Mouse (Mus musculus) monocyte, adult 5-6 weeks (primary cell): ENCODE data around the gene Kif2c. TPM values are rescaled to one million over a fixed set of nuclear protein-coding genes. Genes with fewer than 3 reads are reported as not detected.
A peak's percentile ranks its signal among the peaks of the same experiment; 100 is the strongest.

Experiments used
- ATAC-seq: fragments of 153-309, 156-312 bp; replicated peaks from 2 replicates; pipeline ENCODE4 v1.8.0; 2017; ENCODE audit warnings: mild to moderate bottlenecking; ENCODE audit not compliant: low TSS enrichment, insufficient number of reproducible peaks, severe bottlenecking, poor library complexity, low FRiP score
- total RNA-seq: library from RNA; stranded (forward); fragments of 200-1000, 200-491, 200-594 nt; gene quantifications from 3 replicates; pipeline ENCODE4 v1.2.3, GENCODE M21; 2017

The Kif2c gene
- total RNA-seq, 1 experiment from 2014 or later: 1.9 TPM

DNA sequence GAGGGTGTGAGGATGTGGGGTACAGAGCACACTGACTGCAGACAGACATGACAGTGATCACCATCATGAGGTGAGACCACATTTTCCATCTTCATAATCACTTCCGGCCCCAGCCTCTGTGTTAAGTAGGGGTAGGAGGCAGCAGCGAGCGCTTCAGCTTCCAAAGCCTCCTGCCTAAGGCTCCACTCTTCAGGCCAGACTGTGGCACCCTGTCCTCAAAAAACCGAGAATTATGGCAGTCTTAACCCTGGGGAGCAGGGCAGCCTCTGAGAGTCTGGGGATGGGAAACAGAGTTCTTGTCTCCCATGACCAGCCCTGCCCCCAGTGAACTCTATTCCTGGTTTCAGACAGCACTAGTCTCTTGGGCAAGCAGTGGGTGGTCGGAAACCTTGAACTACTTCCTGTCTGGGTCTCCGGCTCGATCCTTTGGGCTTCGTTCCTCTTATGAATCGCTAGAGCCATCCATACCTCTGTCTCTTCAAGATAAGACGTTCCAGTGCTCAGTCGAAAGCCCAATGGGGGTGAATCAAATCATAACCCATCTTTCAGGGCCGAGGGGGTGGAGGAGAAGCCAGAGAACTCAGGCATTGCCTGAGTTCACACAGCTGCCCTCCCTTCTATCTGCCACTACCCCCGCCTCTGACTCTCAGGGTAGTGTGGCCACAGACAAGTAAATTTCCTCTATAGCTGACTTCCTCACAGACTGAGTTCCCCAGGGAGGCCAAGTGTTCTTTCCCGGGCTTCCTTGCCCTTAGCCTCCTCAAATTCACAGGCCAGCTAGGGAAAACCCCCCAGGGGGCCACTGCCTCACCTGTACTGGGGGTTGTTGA, 57.7 kb downstream of the Kif2c start:
- peak; percentile 28 for ATAC-seq

DNA sequence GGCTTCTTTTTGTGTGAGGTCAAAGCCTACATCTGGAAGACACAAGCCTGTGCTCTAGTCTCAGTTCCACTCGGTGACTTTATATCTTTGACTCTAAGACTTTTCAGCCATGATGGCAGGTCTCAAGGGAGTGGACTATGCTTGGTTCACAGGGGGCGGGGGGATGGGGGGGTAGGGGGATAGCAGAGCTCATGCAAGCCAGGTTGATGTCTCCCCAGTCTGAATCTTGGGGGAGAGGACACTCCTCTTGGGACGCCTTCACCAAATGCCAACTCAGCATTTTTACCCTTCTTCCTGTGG, 58.3 kb downstream of the Kif2c start:
- ATAC-seq: no peak

GRCm38 (mm10) chr4:117123546-117124217, 58.8 kb downstream of the Kif2c start:
- no peak for ATAC-seq

- no peak for ATAC-seq
These were observed 60.2 kb downstream of the Kif2c start for GRCm38 (mm10) chr4:117122209-117122608.

DNA sequence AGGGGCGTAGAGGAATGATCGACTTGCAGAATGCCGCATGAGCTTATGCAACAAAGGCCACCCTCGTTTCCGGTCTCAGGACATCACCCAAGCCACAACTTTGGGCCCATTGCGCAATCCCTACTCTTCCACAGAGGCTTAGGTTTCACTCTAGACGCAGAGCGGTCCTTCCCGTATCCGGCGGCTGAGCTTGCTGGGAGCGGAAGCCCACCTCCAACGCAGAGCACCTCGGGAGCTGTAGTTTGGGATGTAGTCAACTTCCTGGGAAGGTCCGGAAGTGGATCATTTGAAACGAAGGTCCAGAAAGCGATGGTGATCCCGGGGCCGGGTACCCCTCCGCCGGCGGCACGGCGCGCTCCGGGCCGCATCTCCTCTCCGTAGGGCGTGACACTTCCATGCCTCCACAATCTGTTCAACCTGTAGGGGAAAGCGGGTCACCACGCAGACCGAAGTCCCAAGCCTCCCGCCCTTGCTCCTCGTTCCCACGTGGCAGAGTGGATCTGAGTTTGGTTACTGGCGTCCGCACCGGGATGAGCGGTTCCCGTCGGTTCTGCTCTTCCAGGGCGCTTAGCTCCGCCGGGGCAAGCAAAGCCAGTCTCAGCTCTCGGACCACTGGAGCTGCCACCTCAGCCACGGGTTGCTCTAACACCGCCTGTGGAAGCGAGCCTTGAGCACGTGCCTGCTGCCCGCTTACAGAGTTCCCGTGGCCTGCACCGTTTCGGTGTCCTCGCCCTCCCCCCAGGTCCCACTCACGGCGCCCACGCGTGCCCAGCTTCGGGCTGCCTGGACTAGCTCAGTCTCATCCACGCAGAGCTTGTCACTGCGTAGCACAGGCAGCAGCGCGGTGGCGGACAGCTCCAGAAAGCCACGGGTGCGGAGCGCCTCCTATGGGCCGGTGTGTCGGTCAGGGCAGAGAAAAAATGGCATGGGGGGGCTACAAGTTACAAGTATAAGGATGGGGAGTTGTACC, 61.7 kb downstream of the Kif2c start:
- ATAC-seq: peak; percentile 83

DNA sequence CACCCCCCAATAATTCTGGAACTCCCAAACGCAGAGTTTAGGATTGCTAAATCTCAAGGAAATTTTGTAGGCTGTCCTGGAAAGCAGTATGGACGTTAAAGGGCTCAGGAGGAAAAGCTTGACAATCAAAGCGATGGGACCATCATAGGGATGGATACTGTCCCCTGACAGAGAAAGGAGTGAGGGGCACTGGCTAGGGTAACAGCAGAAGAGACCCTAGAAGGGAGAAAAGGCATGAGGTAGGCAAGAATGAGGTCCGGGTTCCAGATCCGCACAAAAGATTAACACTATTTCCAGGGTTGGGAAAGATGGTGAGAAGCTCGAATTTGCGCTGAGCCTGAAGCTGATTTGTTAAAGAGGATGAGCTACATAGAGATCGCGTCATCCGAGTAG, 62.4 kb downstream of the Kif2c start:
- no peak for ATAC-seq

DNA sequence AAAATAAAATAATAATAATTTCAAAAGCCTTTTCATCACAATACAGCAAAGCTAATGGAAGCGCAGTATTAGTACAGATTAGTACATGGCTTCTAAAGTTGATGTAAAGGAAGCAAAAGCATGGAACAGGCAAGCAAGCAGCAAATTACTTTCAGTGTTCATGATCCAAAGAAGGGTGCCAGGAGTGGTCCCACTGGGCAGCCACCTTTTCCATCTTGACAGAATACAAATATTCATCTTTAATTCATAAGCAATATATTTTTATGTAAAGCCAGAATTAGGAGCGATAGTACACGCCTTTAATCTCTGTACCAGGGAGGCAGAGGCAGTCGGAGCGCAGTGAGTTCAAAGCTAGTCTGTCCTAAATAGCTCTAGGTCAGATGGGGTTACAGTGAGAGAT, 62.8 kb downstream of the Kif2c start:
- ATAC-seq: no peak

DNA sequence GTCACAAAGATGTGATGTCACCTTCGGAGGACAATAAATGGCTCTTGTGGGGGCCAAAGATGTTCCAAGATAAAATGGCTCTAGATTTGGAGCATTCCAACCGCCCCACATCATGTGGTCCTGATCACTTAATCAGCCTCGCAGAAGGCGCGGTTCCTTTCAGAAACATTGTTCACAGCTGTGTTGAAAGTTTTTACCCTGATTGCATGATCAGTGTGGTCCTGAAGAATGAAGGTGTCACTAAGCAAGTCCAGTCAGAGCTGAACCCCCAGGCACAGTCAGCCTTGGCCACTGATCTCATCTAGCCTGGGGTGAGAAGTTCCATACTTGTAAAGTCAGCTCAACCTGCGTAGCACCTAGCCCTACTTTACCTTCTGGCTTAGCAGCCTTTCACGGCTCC, 64.5 kb downstream of the Kif2c start:
- ATAC-seq: no peak

- ATAC-seq: no peak
These were observed 66.8 kb downstream of the Kif2c start for GRCm38 (mm10) chr4:117115592-117115991.

DNA sequence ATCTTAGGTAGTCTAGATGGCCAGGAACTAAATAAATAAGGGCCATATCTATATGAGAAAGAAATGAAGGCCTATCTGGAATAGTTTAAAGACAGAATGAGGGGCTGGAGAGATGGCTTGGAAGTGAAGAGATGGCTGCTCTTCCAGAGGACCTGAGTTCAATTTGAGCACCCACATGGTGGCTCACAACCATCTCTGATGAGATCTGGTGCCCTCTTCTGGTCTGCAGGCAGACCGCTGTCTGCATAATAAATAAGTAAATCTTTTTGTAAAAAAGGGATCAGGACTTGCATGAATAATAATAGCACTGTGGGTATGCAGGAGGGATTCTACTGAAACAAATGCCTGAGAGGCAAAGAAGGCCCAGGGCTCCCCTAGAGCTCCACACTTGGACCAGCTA, 69.2 kb downstream of the Kif2c start:
- no peak for ATAC-seq

DNA sequence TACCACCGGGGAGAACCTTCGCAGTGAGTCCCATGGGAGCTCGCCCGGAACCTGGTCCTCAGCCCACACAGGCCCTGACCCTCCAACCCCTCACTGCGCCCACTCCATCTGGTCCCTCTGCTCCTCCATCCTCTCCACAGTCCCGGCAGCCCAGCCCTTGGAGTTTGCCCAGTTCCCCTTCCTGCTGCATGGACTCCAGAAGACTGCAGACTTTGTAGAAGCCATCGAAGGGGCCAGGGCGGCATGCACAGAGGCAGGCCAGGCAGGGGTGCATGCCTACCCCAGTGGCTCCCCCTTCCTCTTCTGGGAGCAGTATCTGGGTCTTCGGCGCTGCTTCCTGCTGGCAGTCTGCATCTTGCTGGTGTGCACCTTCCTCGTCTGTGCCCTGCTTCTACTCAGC, 71.5 kb downstream of the Kif2c start:
- no peak for ATAC-seq

- no peak for ATAC-seq
These were observed 72.2 kb downstream of the Kif2c start for GRCm38 (mm10) chr4:117110249-117110648.

Other genes starting within 250 kb of the Kif2c start
- gene Urod, start 188.2 kb downstream of the Kif2c start, total RNA-seq: 41.5 to 48.3 TPM (median 42.0 TPM) in 3 replicates
- 30.1 to 41.4 TPM (median 32.5 TPM) in 3 replicates for gene Hectd3, start 187.3 kb downstream of the Kif2c start, total RNA-seq
- 12.4 to 16.2 TPM (median 13.1 TPM) in 3 replicates for gene Eif2b3, start 163.2 kb downstream of the Kif2c start, total RNA-seq
- gene Ptch2, start 86.6 kb downstream of the Kif2c start, total RNA-seq: not detected in 3 replicates
- 15.5 to 17.5 TPM (median 16.9 TPM) in 3 replicates for gene Btbd19, start 56.9 kb downstream of the Kif2c start, total RNA-seq
- 3.4 TPM in 1 of 3 replicates, not detected in the others for gene Tctex1d4, start 55.8 kb downstream of the Kif2c start, total RNA-seq
- 25.5 to 56.5 TPM (median 52.2 TPM) in 3 replicates for gene Plk3, start 48.7 kb downstream of the Kif2c start, total RNA-seq
- 970 to 1,241 TPM (median 1,065 TPM) in 3 replicates for gene Rps8, start 26.4 kb downstream of the Kif2c start, total RNA-seq
- gene Tmem53, start 69.3 kb upstream of the Kif2c start, total RNA-seq: 0.29 TPM in 1 of 3 replicates, not detected in the others
- not detected in 3 replicates for gene Armh1, start 69.5 kb upstream of the Kif2c start, total RNA-seq